Mouse (Mus musculus): Measurements from ENCODE around the gene Pigz. TPM values are rescaled to one million over a fixed set of nuclear protein-coding genes. Genes with fewer than 3 reads are reported as not detected.

Gene Pigz
- 0.19 TPM in 1 of 3 replicates, not detected in the others for total RNA-seq (2017)

DNA sequence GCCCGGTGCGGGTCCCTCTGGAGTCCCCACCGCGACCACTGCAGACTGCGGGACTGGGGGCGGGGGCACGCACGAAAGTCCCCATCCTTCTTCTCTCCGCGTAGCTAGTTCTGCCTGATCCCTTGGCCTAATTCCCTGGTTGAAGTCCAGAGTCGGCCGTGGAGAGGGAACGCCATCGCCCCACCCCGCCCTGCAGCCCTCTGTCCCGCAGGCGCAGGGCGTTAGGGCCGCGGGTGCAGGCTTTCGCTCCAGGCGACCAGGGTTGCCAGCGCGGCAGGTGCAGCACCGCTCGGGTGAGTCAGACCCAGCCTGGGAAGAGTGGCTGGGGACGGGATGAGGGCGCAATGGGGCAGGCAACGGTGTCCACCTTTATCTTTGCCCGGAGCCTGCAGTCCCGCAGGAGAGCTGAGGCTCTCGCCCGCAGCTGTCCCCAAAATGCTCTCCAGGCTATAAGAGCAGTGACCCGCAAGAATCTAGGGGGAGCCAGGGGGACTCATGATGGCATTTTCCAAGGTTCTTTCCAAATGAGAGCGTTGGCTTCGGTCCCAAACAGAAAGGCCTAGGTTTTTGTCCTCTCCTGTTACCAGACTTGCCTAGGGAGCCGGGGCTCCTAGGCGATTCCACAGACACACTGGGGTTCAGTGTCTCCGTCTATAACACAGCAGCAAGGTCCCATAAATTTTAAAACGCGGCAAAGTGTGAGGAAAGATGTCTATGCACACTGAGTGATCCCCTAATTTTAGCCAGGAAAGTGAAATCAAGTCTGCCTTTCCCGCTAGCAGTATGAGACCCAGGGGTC lies at the start of gene Pigz:
TSS of gene Pigz (plus strand) at position 101 of the 799 bp plus-strand sequence.
- no peak for ATAC-seq (replicated peaks; ENCODE audit: insufficient number of reproducible peaks, low FRiP score, low TSS enrichment, poor library complexity, severe bottlenecking)

DNA sequence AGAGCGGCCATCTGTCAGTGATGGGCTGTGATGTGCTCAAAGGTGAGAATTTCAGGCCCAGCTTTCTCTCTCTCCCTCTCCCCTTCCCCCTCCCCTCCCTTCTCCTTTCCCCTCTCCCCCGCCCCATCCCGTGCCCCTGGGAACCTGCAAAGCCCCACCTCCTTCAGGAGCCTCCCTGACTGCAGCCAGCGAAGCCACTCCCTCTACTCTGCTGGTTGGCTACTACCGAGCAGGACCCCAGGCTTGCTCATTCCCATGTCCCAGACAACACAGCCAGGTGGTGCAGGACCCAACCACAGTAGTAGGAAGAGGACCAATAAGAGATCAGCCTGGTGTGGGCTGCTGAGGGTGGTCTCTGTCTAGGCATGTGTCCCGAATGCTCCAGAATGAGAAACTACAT lies 49.7 kb upstream of the Pigz start:
- no peak for ATAC-seq (replicated peaks; ENCODE audit: insufficient number of reproducible peaks, low FRiP score, low TSS enrichment, poor library complexity, severe bottlenecking)

DNA sequence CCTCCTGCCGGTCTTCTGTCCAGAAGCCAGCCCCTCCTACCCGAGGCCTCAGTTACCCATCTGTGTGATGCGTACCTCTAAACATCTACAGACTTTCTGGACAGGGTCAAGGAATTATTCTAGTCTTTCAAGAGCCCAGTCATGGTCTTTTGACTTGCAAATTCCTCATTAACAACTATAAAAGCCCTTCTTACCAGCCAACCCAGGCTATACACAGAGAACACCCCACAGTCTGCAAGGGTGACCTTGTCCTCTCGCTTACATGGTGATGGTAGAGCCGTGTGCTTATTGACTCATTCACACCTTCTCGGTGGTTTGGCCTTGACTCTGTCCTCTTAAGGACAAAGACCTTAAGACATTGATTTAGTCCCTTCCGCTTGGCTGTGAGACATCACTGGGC lies 42.7 kb upstream of the Pigz start:
- no peak for ATAC-seq (replicated peaks; ENCODE audit: insufficient number of reproducible peaks, low FRiP score, low TSS enrichment, poor library complexity, severe bottlenecking)

DNA sequence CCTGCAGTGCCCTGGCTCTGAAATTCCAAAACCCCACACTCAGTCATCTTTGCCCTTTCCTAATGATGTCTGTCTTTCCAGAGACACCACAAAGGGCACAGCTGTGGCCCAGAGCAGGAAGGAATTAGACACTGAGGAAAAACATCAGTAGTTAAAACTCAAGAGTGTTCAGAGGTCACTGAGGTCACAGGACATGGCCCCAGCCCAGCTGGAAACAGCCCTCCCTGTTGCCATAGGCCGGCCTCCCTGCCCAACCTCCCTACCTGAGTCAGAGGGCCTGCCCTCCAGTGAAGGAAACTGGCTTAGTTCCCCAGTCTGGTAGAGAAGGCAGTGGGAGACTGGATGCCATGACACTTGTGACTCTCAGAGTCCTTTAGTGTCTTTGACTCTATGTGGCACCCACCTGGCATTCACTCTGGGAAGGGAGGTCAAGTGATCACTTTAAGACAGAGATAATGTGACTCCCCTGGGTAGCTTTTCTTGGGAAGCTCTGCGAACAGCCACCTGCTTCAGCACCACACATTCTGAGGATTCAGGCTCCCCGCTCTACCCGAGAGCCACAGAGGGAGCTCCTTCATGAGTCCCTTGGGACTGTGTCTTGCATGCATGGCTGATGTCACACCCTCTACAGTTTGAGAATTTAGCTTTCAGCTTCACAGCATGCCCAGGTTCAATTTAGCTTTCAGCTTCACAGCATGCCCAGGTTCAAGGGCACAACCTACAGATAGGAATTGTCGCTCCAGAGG lies 40.1 kb upstream of the Pigz start:
- ATAC-seq (replicated peaks; ENCODE audit: insufficient number of reproducible peaks, low FRiP score, low TSS enrichment, poor library complexity, severe bottlenecking), result no peak

DNA sequence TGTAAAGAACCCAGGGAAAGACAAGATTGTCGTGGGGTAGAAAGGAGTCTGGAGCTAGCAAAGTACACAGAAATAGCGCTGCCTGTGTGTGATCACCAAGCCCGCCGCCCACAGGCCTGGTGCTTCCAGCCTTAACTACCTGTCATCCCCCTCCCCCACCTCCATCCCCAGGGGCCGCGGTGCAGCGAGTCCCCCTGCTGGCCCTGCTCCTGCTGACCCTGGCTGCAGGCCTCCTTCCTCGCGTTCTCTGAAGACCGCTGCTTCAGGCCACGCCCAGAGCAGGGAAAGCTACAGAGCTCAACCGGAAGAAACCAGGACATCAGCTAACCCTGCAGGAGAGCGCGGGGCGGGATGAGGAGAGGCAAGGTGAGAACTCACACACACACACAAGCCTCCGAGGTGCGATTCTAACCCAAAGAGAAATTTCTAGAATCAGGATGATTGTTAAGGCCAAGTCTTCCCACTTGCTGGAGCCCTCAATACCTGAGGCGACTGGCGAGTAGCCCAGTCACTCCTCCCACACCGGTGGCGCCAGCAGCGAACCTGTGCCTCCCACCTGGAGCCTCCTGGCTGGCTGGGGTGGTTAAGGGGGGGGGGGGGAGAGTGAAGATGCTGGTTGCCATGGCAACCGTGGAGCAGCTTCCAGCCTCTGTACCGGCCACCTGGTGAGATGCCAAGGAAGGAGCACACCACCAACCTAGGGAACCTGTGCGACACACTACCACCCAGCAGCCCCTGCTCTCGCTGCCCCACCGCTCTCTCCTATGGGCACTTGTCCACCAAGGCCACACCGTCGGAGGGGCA lies 36.5 kb upstream of the Pigz start:
- no peak for ATAC-seq (replicated peaks; ENCODE audit: insufficient number of reproducible peaks, low FRiP score, low TSS enrichment, poor library complexity, severe bottlenecking)

DNA sequence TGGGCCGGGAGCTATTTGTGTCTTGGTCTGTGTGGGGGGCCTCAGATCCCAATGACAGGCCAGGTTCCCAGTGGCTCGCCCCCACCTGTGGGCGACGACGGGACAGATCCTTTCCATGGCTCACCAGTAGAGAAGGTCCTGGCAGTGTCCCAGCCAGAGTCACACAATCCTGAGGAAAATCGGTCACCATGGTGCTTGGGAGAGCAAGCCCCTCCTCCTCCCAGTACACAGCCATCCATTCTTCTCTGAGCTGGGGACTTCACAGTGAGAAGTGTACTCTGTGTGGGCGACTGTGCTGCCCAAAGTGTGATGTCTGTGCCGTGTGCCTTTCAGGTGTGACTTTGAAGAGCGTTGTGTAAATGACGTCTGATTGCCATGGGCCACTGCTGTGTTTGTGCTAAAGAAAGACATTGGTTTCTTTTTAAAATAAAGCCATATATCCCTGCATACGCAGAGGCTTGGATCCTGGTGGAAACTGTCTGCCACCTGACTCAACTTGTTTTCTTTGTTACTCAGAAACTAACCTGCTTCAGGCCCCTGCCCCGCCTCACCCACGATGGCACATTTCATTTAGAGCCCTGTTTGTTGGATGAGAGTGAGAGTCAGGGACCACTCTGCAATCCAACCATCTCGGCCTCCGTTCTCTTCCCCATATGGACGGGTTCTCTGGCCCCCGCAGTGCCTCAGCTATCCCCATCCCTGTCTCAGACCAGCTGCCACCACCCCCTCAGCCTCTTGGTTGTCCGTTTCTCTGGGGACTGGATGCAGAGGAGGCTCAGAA lies 34.9 kb upstream of the Pigz start:
- no peak for ATAC-seq (replicated peaks; ENCODE audit: insufficient number of reproducible peaks, low FRiP score, low TSS enrichment, poor library complexity, severe bottlenecking)

DNA sequence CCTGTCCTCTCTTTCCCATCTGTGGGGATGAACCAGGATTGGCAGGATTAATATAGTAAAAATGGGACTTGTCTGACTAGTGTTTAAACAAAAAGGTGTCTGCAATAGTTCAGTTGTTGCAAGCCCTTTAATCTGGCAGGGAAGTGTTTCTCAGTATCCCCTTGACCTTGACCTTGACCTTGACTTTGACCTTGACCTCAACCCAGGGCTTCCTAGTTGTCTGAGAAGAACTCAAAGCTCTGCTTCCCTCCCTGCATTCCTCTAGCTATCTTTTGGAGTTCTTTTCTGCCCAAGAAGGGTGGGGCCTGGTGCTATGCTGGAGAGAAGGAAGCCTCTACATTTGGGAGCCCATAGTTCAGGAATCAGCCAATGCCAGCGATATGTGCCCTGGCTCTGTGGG lies 31.8 kb upstream of the Pigz start:
- ATAC-seq (replicated peaks; ENCODE audit: insufficient number of reproducible peaks, low FRiP score, low TSS enrichment, poor library complexity, severe bottlenecking), result no peak

DNA sequence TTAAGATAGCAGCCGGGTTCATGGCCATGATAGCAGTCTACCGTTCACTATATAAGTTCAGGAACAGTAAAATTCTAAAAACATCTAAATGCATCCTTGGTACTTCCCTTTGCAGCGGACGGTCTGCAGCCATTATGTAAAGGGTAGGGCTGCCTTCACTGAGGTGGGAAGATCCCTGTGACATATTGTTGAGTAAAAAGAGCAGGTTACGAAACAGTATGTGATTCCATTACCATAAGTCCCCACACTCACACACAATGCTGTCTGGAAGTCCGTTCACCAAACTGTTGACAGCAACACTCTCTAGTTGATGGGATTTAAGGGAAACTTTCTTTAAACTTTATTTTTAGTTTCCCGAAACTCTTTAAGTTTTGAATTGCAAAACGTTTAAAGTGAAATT lies 30.4 kb upstream of the Pigz start:
- ATAC-seq (replicated peaks; ENCODE audit: insufficient number of reproducible peaks, low FRiP score, low TSS enrichment, poor library complexity, severe bottlenecking), result no peak

DNA sequence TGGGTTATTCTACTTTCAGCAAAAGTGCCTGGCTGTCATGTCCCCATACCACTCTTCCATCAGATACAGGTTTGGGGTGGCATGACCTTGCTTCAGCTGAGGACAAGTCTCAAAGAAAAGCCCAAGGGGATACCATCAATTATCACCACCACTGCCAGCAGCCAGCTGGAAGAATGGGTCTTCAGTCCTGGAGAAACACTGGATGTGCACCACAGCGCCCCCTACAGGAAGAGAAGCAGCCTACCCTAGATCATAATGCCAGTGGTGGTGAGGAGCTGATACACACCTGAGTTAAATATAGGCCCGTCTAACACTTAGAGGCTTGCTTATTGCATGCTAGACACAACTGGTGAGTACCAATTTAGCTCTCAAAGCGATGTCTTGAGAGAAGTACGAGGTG lies 28.3 kb upstream of the Pigz start:
- no peak for ATAC-seq (replicated peaks; ENCODE audit: insufficient number of reproducible peaks, low FRiP score, low TSS enrichment, poor library complexity, severe bottlenecking)

DNA sequence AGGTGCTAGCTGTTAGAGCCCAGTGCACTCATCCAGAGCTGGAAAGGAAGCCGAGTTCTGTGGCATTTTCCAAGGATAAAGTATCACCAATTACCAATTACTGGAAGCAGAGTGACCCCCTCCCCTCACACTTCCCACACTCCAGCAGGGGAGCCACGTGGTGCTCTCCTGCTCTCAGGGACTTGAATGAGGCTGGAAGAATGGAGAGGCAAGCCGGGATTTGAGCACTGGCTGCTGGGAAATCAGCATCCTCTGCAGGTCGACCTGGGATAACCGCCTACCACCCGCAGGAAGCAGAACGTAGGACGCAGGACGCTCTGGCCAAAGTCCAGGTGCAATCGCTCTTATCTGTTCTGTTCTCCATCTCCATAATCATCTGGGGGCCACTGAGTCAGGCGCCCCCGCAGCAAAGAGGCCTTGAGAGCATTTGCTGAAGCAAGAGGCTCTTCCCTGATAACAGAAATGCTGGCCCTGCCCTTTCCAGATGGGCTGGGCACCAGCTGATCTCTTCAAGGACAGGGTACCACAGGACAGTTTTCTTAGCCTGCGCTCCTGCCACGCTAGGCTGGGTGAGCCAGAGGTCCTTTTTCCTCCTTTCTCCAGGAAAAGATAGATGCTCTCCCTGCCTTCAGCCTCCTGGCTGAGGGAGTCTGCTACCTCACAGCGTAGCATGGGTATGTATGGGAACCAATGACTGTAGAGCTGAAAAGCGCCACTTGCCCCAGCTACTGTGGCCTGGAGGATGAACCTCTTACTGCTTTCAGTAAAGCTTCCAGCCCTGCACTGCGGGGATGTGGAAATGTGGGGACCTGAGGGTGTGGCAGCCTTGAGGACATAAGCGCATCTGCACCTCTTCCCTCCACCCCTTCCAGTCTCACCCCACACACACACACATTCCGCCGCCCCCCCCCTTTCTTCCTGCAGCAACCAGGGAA lies 27.5 kb upstream of the Pigz start:
- ATAC-seq (replicated peaks; ENCODE audit: insufficient number of reproducible peaks, low FRiP score, low TSS enrichment, poor library complexity, severe bottlenecking), result no peak

DNA sequence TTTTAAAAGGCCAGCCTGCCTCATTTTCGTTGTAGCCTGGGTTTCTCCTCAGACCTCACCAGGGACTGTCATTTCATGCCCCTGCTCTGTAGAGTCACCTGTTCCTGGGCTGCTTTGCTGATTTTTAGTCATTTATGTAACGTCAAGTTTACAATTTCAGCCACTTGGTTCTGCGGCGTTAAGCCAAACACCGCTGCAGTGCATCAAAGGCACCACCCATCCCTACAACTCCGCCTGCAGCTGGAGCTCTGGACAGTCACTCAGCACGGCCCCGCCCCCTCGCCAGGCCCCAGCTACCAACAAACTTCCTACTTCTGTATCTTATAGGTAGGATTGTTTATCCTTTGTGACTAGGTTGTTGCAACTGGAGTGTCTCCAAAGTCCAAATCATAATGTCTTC lies 26.8 kb upstream of the Pigz start:
- ATAC-seq (replicated peaks; ENCODE audit: insufficient number of reproducible peaks, low FRiP score, low TSS enrichment, poor library complexity, severe bottlenecking), result no peak

DNA sequence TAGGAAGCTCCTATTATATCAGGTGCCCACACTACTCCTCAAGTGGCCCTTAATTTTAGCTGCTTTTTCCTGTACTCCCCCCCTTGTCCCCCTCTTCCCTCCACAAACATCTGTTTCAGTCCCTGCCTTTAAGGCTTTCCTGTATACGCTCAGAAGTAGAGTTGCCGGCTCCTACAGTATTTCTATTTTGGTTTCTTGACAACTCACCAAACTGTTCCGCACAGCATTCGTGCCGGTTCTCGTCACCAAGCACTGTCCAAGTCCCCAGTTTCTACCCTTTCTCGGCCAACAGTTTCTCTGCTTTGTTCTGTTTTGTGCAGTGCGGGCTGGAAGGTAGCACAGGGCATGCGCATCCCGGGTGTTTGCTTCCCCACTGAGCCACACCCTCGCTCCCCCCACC lies 24.7 kb upstream of the Pigz start:
- ATAC-seq (replicated peaks; ENCODE audit: insufficient number of reproducible peaks, low FRiP score, low TSS enrichment, poor library complexity, severe bottlenecking), result no peak

DNA sequence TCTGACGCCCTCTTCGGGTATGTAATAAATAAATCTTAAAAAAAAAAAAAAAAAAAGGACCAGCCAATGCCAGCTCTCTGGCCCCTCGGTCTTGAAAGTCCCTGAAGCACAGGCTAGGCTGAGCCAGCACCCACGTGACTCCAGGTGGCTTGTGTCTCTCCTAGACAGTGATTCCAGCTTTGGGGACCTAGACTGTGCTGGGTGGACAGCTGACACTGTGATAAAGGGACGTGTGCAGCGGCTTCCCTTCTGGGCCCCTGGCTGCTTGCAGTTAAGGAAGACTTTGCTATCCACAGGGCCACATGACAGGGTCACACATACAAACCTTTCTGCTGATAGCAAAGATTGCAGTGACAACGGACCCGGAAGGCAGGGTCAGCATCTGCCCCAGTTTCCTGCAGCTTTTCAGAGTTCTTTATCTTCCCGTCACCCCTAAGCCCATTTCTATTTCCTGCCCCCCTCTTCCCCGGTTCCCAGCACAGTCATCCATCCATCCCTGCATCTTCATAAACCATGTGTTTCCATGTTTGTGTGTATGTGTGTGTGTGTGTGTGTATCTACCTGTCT lies 23.3 kb upstream of the Pigz start:
- no peak for ATAC-seq (replicated peaks; ENCODE audit: insufficient number of reproducible peaks, low FRiP score, low TSS enrichment, poor library complexity, severe bottlenecking)

DNA sequence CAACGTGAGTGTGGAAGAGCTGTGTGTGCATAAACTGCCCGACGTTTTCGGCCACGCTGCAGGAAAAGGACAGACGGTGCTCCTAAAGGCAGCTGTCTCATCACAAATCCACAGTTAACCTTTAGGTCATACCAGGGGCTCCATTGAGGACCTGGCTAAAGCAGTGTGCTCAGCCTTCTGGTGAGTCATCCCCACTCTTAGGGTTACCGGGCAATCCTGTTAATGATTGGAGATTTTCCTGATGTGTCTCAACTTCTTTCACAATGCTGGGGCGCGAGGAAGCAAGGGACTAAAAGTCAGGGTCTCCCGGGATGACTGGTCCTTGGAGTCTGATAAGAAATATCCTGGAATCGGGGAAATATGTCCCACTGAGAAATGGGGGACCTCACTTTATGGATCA lies 15.9 kb upstream of the Pigz start:
- no peak for ATAC-seq (replicated peaks; ENCODE audit: insufficient number of reproducible peaks, low FRiP score, low TSS enrichment, poor library complexity, severe bottlenecking)

DNA sequence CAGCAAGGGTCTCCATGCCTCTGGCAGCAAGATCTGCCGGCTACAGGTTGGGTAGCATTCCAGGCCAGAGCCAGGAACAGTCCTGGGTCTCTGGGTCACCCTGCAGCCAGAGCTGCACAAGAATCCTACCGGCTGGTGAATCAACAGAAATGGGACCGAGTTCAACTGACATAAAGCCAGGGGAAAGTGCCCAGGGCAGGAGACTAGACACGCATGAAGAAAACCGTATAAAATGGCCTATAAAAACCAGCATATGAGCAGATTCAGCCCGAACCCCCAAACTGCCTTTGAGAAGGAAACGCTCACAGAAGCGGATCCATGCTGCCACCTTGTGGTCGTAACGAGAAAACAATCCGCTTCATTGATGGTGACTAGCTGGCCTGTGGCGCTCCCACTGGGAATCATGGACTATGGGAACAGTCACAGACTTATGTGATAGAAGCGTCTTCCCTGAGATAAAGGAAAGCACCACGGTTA lies 15.4 kb upstream of the Pigz start:
- peak; percentile 64 for ATAC-seq (replicated peaks; ENCODE audit: insufficient number of reproducible peaks, low FRiP score, low TSS enrichment, poor library complexity, severe bottlenecking)

DNA sequence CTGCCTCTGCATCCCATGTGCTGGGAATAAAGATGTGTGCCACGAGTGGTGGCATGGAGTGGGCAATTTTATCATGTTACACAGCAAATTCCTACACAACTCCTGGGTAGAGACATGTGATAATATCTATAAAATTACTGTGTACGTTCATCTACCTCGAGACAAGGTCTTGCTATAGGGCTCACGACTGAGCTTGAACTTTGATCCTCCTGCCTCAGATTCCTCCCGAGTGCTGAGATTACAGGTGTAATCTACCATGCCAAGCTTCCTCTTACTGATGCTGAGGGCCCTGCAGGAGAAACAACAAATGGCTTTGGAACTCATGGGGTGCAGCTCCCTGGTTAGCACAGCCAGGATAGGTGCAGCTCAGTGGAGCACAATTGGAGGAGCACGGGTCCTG lies 9.3 kb upstream of the Pigz start:
- ATAC-seq (replicated peaks; ENCODE audit: insufficient number of reproducible peaks, low FRiP score, low TSS enrichment, poor library complexity, severe bottlenecking), result no peak

DNA sequence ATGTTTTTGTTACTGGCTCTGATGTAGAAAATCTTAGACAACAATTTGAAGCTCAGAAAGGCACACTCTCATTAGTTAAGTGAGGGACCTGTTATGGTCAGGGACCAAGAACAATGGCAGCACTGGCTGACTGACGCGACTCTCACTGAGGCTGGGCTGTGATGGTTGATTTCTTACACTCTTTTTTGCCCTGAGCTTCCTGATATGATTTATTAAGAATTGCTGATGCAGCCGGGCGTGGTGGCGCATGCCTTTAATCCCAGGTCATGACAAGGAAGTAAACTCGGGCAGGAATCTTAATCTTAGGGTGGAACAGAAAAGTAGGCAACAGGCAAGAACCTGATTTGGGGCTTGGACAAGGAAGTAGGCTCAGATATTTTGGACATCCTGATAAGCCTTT lies 7.6 kb upstream of the Pigz start:
- no peak for ATAC-seq (replicated peaks; ENCODE audit: insufficient number of reproducible peaks, low FRiP score, low TSS enrichment, poor library complexity, severe bottlenecking)
